Mouse (Mus musculus): ENCODE measurements around the gene Clec10a.

GRCm38 (mm10) chr11:70193354-70194285 lies 37.6 kb downstream of the Clec10a start:
- TF ChIP-seq CTCF (IDR thresholded peaks at IDR 0.05; ENCODE audit: low read depth, low read length), result no peak
- no peak for TF ChIP-seq POLR2A (IDR thresholded peaks at IDR 0.05; ENCODE audit: insufficient read depth, low read length)

Measured in ES-Bruce4 (cell line).